Mouse (Mus musculus) ES-E14 (cell line): ENCODE measurements around the gene Tent5a.

Experiments
- HCFC1 ChIP-seq: IDR thresholded peaks from 2 replicates; pipeline ENCODE4 v1.6.1; 2012; ENCODE audit warnings: low read length, inconsistent platforms, borderline replicate concordance; ENCODE audit not compliant: insufficient read depth
- ZC3H11A ChIP-seq: IDR thresholded peaks from 2 replicates; pipeline ENCODE4 v1.6.1; 2012; ENCODE audit warnings: low read depth, mild to moderate bottlenecking, inconsistent platforms, low read length, borderline replicate concordance
- ZNF384 ChIP-seq: IDR thresholded peaks from 2 replicates; pipeline ENCODE4 v1.6.1; 2012; ENCODE audit warnings: low read depth, low read length, inconsistent platforms

GRCm38 (mm10) chr9:85336046-85336445 is 8.9 kb upstream of the Tent5a start:
- TF ChIP-seq HCFC1 (no peak), ZC3H11A (no peak), ZNF384 (no peak)
